22 mouse cellular contexts compared by ENCODE assay signal in genomic region chr2:145753973-145754372, GRCm38 (mm10).
DNase-seq lines count a peak whose midpoint lies in the region; ATAC-seq lines count a peak whose summit lies in the region.
"Had no signal": no experiment of that assay in that cellular context is flagged by ENCODE, and none has a peak within 500 bp of the region (broad histone marks: within the 10 kb centered on the region; RNA-seq: fewer than 3 reads in every experiment).

No protein-coding gene starts in this region.

- no peak overlapping the region for H3K4me3 ChIP-seq in limb, embryonic 15.5 days
- no peak overlapping the region for H3K4me3 ChIP-seq in limb, embryonic 10.5 days
- H3K4me3 ChIP-seq in midbrain, embryonic 11.5 days (ENCODE audit: low read depth, low read length) = no peak overlapping the region
- H3K4me3 ChIP-seq in hindbrain, embryonic 13.5 days = no peak overlapping the region
- H3K4me3 ChIP-seq: embryonic facial prominence, embryonic 10.5 days; embryonic facial prominence, embryonic 12.5 days; forebrain, embryonic 13.5 days; forebrain, embryonic 15.5 days had no signal

- DNase-seq in limb, embryonic 10.5 days (ENCODE audit: low spot score) = no peak
- no peak for DNase-seq in midbrain, embryonic 11.5 days (ENCODE audit: low spot score, missing footprints)
- no peak for DNase-seq in layer of hippocampus, postnatal 36 days
- DNase-seq: adrenal gland, adult 2 months; adrenal gland, postnatal 10 days; adrenal gland, postnatal 25 days; cerebellum, adult 11 months; cerebellum, adult 18-20 months; cerebellum, adult 8-10 months; cerebellum, adult 9-11 months; cerebellum, postnatal 14 days; cerebellum, postnatal 36 days; forebrain, postnatal 0 days had no signal

- no peaks in the 10 kb centered on the region for H3K9me3 ChIP-seq in limb, embryonic 15.5 days
- H3K9me3 ChIP-seq in limb, embryonic 10.5 days (replicated peaks) = no peaks in the 10 kb centered on the region
- H3K9me3 ChIP-seq in midbrain, embryonic 11.5 days (ENCODE audit: control insufficient read depth, low read length) = no peaks in the 10 kb centered on the region
- no peaks in the 10 kb centered on the region for H3K9me3 ChIP-seq in hindbrain, embryonic 13.5 days
- H3K9me3 ChIP-seq: embryonic facial prominence, embryonic 10.5 days; embryonic facial prominence, embryonic 12.5 days; forebrain, embryonic 13.5 days; forebrain, embryonic 15.5 days had no signal

- H3K4me2 ChIP-seq in limb, embryonic 15.5 days = no peak overlapping the region
- H3K4me2 ChIP-seq in midbrain, embryonic 11.5 days = no peak overlapping the region
- no peak overlapping the region for H3K4me2 ChIP-seq in hindbrain, embryonic 13.5 days
- H3K4me2 ChIP-seq: embryonic facial prominence, embryonic 12.5 days; forebrain, embryonic 13.5 days; forebrain, embryonic 15.5 days had no signal

- H3K9ac ChIP-seq in limb, embryonic 15.5 days = no peak overlapping the region
- H3K9ac ChIP-seq in midbrain, embryonic 11.5 days (ENCODE audit: low read length) = no peak overlapping the region
- H3K9ac ChIP-seq in hindbrain, embryonic 13.5 days = no peak overlapping the region
- H3K9ac ChIP-seq: embryonic facial prominence, embryonic 12.5 days; forebrain, embryonic 13.5 days; forebrain, embryonic 15.5 days; forebrain, postnatal 0 days had no signal

- peak overlapping the region; percentile 82; the same call in 1 of the 2 replicates for H3K27ac ChIP-seq in limb, embryonic 15.5 days
- no peak overlapping the region for H3K27ac ChIP-seq in limb, embryonic 10.5 days
- H3K27ac ChIP-seq in midbrain, embryonic 11.5 days (ENCODE audit: low read depth, low read length) = no peak overlapping the region
- no peak overlapping the region for H3K27ac ChIP-seq in hindbrain, embryonic 13.5 days
- H3K27ac ChIP-seq: embryonic facial prominence, embryonic 10.5 days; embryonic facial prominence, embryonic 12.5 days; forebrain, embryonic 13.5 days; forebrain, embryonic 15.5 days had no signal

- no peak for ATAC-seq in limb, embryonic 15.5 days (ENCODE audit: insufficient number of reproducible peaks, low FRiP score, low TSS enrichment, low read depth)
- ATAC-seq in common myeloid progenitor, adult 5-6 weeks (replicated peaks; ENCODE audit: low read depth, poor library complexity, severe bottlenecking) = peak; percentile 68
- ATAC-seq in granulocyte monocyte progenitor cell, adult 5-6 weeks (replicated peaks; ENCODE audit: poor library complexity, severe bottlenecking) = peak; percentile 81
- peak; percentile 92 for ATAC-seq in megakaryocyte, adult 5-6 weeks (ENCODE audit: poor library complexity, severe bottlenecking)
- ATAC-seq in midbrain, embryonic 11.5 days (ENCODE audit: low FRiP score) = no peak
- ATAC-seq in hindbrain, embryonic 13.5 days (ENCODE audit: low FRiP score) = no peak
- ATAC-seq: forebrain, embryonic 13.5 days; forebrain, embryonic 15.5 days; forebrain, postnatal 0 days had no signal

- H3K36me3 ChIP-seq in limb, embryonic 15.5 days = no peaks in the 10 kb centered on the region
- no peaks in the 10 kb centered on the region for H3K36me3 ChIP-seq in limb, embryonic 10.5 days
- H3K36me3 ChIP-seq in midbrain, embryonic 11.5 days (ENCODE audit: control insufficient read depth, insufficient read depth, low read length) = no peaks in the 10 kb centered on the region
- H3K36me3 ChIP-seq in hindbrain, embryonic 13.5 days = no peaks in the 10 kb centered on the region
- H3K36me3 ChIP-seq: embryonic facial prominence, embryonic 10.5 days; embryonic facial prominence, embryonic 12.5 days; forebrain, embryonic 15.5 days had no signal

- WGBS in limb, embryonic 15.5 days = 86% methylated on average over 7 of the region's 7 CpGs
- WGBS in limb, embryonic 10.5 days = 88% methylated on average over 7 of the region's 7 CpGs
- 84% methylated on average over 7 of the region's 7 CpGs for WGBS in midbrain, embryonic 11.5 days
- 93% methylated on average over 7 of the region's 7 CpGs for WGBS in hindbrain, embryonic 13.5 days

- H3K27me3 ChIP-seq in limb, embryonic 15.5 days = no peaks in the 10 kb centered on the region
- no peaks in the 10 kb centered on the region for H3K27me3 ChIP-seq in limb, embryonic 10.5 days (ENCODE audit: low read depth, poor library complexity, severe bottlenecking)
- peaks cover 15% of the 10 kb centered on the region for H3K27me3 ChIP-seq in midbrain, embryonic 11.5 days (ENCODE audit: control insufficient read depth, insufficient read depth, low read length)
- H3K27me3 ChIP-seq in hindbrain, embryonic 13.5 days = no peaks in the 10 kb centered on the region
- H3K27me3 ChIP-seq: embryonic facial prominence, embryonic 12.5 days; forebrain, embryonic 13.5 days; forebrain, embryonic 15.5 days had no signal

- H3K4me1 ChIP-seq in limb, embryonic 15.5 days = peaks cover 25% of the 10 kb centered on the region
- no peaks in the 10 kb centered on the region for H3K4me1 ChIP-seq in limb, embryonic 10.5 days
- H3K4me1 ChIP-seq in midbrain, embryonic 11.5 days (ENCODE audit: control insufficient read depth, insufficient read depth, low read length) = no peaks in the 10 kb centered on the region
- peaks cover 7% of the 10 kb centered on the region for H3K4me1 ChIP-seq in hindbrain, embryonic 13.5 days (replicated peaks)
- H3K4me1 ChIP-seq: embryonic facial prominence, embryonic 12.5 days; forebrain, embryonic 13.5 days; forebrain, embryonic 15.5 days had no signal

Comparison
In these comparisons a context has a peak if more than half of its experiments do, and no peak if none do; other contexts are left out.
1. ATAC-seq: peak in common myeloid progenitor, adult 5-6 weeks (single experiment), granulocyte monocyte progenitor cell, adult 5-6 weeks (single experiment) and megakaryocyte, adult 5-6 weeks (single experiment); none in limb, embryonic 15.5 days (single experiment), midbrain, embryonic 11.5 days (single experiment) and hindbrain, embryonic 13.5 days (single experiment).